Mouse (Mus musculus) lung, adult 18-20 months (tissue): ENCODE results near the gene a.
"Not testable (repeated sequence)": the region's sequence is repeated elsewhere in the genome, so short reads cannot be mapped to it uniquely, and the experiment has no call there.

Experiments
- DNase-seq, 2 experiments: peaks; one replicate each; pipeline ENCODE4 v3.0.0; 2022; ENCODE audit warnings: mixed read lengths in 2 of 2

a gene

GRCm38 (mm10) chr2:154926843-154927242 lies 135.6 kb downstream of the a start:
- DNase-seq, result no peak

DNA sequence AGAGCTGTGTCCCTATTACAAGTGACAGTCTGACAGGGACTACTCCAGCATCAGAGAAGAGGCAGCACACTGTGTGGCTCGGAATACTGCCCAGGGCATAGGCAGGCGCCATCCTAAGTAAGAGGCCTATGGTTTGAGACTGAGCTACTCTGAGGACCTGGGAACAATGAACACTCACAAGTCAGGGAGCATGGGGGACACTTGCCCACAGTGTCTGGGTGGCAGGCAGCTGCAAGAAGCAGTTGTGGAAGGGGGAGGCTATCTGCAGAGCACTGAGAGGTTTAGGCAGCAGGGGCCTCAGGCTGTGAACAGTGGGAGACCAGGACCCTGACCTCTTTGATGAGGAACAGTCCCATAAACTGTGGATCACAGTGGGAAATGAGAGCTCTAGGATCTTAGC lies 137.1 kb downstream of the a start:
- DNase-seq, result no peak

DNA sequence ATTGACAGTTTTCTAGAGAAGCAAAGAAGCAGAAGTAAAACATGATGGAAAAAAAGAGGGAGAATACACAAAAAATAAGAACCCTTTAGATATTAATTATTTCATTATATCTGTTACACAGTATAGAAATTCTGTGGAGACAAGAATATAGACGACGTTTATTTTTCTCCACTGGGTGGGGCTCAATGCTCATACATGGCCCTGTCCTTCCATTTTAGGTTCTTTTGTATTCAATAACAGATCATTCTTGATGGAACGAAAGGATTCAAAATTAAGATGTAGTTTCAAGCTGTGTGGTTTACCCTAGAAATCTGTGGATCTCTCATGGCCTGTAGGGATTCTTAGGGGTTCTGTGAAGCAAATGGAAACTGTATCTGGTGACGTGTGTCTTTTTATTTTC lies 142.7 kb downstream of the a start:
- no peak for DNase-seq

DNA sequence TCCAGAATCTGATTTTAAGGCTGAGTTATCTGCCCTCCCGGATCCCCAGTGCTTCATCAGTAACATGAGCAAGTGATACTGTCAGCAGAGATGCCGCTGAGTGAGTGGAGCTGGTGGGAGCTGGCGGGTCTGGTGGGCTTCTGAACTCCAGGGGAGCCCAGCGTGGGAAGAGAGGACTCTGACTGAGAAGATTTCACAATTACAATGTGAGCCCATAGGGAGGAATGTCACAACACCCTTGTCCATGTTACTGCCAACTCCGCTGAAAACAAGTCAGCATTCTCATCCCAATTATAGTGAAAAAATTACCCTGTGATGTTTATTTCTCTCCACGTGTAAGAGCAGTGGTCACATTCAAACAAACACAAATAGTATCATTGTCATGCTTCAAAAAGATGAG lies 144.9 kb downstream of the a start:
- no peak for DNase-seq

DNA sequence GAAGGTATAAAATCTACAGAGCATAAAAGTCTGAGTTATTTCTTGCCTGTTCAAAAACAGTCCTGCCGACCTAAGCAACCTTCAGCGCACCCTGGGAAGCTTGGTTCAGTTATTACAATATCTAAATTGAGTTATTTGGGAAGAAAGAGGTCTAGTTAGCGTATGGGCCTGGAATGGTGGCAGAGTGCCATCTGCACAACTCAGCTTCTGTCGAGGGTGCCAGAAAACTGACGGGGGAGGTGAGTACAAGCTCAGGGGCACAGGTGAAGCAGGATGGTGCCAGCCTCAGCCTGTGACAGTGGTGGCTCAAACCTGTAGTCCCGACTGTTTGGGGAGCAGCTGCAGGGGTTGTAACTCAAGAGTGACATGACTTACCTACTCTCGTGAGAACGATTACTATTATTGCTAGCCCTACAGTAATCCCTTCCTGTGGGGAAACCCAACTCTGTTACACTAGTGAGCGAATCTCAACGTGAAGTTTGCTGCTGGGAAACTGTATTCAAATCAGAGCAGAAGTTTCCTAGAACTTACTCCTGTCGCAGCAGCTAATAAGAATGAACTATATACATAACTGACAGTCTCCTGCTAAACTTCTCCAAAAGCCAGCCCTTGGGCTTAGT lies 145.4 kb downstream of the a start:
- DNase-seq, result no peak

- DNase-seq, result no peak
Measured at GRCm38 (mm10) chr2:154937547-154938390, 146.6 kb downstream of the a start.

GRCm38 (mm10) chr2:154941952-154942351 lies 150.8 kb downstream of the a start:
- no peak for DNase-seq

- no peak for DNase-seq
Measured at GRCm38 (mm10) chr2:154942546-154942945, 151.3 kb downstream of the a start.

DNA sequence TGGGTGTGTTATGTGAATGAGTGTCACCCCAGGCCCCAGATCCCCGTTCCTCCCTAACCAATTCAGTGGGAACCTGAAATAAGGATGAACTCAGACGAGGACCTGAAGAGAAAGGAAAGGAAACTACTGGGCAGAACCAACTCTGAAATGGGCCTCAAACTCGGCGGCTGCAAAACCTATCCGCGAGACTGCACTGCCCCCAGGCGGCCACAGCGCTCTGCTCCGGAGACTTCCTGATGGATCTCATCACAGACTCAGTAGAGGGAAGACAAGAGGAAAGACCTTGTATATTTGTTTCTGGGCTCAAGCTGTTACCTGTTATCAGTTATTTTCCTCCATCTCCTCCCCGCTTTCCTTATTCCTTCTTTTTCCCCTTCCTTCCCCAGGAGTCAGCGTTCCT lies 151.9 kb downstream of the a start:
- peak; percentile 67 to 71 for DNase-seq

DNA sequence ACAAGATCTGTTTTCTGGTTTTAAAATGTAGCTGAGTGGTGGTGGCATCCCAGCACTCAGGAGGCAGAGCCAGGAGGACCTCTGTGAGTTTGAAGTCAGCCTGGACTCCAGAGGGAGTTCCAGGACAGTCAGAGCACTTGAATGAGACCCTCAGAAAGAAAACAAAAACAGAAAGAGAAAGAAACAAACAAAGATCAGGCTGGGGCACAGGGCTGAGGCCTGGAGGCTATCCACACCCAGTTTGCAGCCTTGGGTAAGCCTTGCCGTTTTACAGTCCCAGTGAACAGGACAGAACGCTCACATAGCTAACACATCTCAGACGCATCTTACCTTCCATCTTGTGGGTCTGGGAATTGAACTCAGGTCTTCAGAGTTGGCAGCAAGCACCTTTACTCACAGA lies 155.7 kb downstream of the a start:
- DNase-seq, result no peak

DNA sequence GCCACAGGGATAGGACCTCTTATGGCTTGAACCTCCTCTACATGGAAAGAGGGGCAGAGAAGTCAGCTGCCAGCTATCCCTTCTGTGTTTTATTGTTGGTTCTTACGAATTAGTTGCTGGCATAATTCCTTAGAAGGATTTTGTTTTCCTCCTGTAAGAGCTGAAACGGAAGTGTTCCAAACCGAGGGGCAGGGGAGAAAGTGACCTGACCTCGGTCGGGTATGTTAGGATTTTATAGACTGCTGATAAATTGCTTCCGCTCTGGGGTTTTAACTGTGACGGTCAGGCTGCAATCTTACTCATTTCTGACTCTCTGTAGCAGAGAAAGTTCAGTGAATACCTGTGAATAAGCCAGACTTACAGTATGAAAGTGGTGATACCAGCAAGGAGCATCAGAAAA lies 158.2 kb downstream of the a start:
- DNase-seq, result no peak

DNA sequence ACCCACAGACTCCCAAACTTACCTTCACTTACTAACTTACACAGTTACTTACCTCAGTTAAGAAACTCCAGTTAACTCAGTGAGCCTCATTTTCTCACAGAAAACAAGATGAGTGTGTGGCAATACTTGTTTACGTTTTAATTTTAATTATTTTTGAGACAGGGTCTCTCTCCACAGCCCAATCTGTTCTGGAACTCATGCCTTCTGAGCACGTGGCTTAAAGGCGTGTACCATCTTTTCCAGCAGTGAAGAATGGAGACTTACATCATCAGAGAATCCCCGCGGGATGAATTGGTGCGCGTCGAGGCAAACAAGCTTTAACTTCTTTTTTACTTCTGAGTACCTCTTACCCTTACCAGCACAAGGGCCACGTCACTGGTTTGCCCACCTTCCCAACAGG lies 158.7 kb downstream of the a start:
- DNase-seq, result no peak

DNA sequence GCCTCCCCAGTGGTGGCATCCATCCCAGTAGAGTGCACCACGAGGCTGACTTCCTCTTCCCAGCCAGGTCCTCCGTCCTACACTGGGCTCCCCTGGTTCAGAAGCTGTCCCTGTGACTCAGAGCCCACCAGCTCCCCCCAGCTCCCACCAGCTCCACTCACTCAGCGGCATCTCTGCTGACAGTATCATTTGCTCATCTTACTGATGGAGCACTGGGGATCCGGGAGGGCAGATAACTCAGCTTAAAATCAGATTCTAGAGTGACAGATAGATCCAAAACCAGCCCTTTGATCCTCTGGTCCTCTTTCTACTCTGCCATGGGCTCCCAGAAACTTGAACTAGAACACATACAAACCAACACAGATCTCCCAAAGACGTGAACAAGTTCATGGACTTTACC lies 159.4 kb downstream of the a start:
- no peak for DNase-seq

DNA sequence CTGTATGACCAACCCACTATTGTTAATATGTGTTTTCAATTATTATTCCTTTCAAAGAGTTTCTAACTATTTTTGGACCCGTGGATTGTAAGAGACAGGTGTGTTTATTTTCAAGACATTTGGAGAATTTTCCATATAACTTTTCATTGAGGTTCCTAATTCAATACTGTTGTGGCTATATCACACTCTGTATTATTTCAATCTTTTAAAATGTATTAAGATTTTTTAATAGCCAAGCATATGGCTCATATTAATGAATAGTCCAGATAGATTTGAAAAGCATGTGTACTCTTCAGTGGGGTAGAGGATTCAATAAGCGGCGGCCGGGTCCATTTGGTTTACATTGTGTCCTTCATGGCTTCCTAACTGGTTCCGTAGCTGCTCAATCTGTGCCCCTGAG lies 168.3 kb downstream of the a start:
- DNase-seq, result no peak

- no peak for DNase-seq
Measured at GRCm38 (mm10) chr2:154959909-154960308, 168.7 kb downstream of the a start.

GRCm38 (mm10) chr2:154963176-154963575 lies 172.0 kb downstream of the a start:
- no peak for DNase-seq

DNA sequence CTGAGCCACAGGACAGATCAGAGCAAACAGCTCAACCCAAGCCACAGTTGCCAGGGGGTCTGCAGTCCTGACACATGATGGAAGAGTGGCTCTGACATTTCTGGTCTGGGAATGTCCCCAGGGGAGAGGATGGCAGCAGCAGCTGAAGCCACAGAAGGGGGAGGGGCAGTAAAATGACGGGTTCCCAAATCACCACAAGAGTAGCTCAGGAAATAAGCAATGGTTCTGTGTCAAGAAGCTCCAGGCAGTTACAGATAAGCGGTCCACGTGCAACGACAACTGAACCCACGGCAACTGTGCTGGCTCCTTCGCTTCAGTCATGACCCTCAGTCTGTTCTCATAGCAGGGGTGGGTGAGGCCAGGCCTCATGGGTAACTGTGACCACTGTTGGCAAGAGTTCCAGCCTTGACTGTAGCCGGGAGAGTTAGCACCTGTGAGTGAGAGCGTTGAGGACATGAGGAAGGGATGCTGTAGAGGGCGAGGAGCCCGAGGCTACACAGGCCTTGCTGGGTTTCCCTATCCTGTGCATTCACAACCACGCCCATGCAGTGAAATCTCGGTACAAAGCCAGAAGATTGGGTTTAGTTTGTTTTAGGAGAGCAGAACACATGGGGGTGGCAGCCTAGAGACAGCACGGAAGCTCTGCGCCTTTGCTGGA lies 178.7 kb downstream of the a start:
- DNase-seq, result not testable (repeated sequence)

GRCm38 (mm10) chr2:154971919-154972692 lies 180.9 kb downstream of the a start:
- DNase-seq, result no peak

DNA sequence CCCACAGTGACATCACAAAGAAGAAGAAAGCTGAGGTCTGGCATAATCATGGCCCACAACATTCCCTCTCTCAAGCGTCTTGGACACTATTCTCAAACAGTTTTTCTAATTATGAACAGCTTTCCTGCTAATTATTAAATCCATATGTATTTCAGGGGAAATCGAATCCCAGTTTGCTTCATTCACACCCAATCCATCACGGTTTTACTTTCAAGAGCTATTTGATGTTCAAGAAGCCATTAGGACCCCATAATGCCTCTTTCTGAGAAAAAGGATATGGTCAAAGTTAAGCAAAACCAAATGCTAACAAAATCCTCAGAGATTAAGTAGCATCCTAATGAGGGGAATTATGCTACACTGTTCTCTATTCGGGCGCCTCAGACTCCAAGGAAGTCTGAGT lies 181.8 kb downstream of the a start:
- no peak for DNase-seq

DNA sequence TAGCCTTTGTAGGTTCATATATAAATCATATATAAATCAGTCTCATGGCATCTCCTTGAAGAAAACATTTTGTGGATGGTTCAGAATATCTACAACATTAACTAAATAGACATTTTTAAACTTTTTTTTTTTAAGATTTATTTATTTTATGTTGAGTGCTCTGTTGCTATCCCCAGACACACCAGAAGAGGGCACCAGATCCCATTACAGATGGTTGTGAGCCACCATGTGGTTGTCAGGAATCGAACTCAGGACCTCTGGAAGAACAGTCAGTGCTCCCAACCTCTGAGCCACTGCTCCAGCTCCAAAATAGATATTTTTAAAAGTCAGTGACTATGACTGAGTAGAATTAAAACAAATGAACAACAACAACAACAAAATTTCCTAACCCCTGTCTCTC lies 195.4 kb downstream of the a start:
- DNase-seq, result no peak

- no peak for DNase-seq
Measured at GRCm38 (mm10) chr2:154991411-154991810, 200.2 kb downstream of the a start.

DNA sequence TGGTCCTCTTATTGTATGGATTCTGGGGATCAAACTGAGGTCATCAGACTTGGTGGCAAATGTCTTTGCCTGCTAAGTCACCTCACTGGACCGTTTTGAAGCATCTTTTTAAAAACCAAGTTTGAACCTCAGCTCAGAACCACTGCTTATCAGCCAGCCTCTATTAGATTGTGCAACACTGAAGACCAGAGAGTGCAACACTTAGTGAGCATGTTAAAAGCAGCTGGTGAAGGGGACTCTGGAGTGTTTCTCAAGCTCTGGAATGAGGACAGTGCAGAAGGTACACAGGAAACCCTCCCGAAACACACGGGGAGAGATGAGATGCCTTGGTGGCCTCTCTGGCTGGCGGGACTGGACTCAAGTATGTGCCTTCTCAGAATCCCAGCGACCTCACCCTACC lies 200.9 kb downstream of the a start:
- no peak for DNase-seq

GRCm38 (mm10) chr2:155005491-155005890 lies 214.3 kb downstream of the a start:
- no peak for DNase-seq
